Mouse (Mus musculus): Measurements from ENCODE around the gene Padi4.

GRCm38 (mm10) chr4:140707615-140708014 is 66.4 kb downstream of the Padi4 start:
- no peak for TF ChIP-seq GATA1 (IDR thresholded peaks at IDR 0.05; ENCODE audit: borderline replicate concordance, low read length)
- no peak for TF ChIP-seq FLI1 (IDR thresholded peaks at IDR 0.05; ENCODE audit: low read length)

Data from megakaryocyte, embryonic 14.5 days (primary cell).